Mouse (Mus musculus): ENCODE measurements around the gene Atp6v0c.

The Atp6v0c gene

DNA sequence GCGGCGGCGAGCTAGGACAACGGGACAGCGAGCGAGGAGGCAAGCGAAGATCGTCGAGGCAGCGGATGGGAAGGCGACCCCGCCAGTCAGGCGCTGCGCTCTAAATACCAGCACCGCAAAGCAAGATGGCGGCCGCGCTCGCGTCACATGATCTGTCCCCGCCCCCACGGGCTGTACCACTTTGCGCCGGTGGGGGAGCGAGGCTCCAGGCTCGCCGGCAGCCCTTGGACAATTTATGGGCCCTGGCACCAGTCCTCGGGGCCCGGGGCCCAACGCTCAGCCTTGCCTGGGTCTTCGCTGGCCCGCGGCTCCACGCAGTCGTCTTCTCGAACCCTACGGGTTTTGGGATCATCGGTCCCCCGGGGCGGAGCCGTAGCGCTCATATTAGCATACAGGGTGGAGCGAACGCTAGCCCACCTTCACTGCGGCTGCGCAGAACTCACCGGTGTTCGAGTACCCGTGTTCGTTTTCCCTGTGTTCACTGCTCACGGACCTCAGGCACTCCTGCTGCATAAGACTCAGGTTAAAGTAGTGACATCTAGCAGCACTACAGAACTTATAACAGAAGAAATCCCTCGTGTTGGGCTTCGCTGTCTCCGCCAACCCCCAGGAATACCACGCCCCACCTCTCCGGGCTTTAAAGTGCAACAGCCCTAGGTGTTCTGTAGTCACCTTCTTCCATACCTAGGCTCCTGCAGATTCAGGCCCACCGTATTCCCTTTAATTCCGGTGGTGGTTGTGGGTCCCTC is at the start of gene Atp6v0c:
Gene Atp6v0c (minus strand): TSS at position 386 of the 749 bp plus-strand sequence.
- DNase-seq, result peak; percentile 96

- DNase-seq, result peak; percentile 47
Observed at GRCm38 (mm10) chr17:24216836-24217235, 47.3 kb upstream of the Atp6v0c start.

GRCm38 (mm10) chr17:24213186-24213585 is 43.7 kb upstream of the Atp6v0c start:
- no peak for DNase-seq

DNA sequence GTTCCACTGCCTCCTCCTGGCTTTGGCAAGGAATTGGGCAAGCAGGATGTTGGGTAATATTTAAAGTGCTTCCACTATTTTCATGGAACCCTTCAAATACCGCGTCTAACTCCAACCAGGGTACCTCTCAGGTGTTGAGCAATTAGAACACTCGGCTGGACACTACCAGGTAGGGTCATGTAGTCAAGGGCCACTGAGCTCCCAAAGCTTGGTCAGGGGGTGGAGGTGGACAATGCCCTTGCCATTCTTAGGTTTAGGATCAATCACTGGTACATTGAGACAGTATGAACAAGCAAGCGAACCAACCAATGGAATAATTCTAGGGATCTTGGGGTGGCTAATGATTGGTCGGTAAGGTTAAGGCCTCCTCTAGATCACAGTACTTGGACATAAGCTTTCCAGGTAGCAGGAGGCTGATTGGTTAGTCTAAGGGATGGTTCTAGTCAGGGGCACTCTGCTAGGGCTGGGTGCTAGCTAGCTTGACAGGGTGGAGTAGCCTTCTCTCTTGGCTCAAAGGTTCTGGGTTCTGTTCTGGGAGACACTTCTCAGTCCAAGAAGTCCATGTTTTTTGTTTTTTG is 43.0 kb upstream of the Atp6v0c start:
- DNase-seq, result no peak

GRCm38 (mm10) chr17:24211631-24212440 is 42.3 kb upstream of the Atp6v0c start:
- peak; percentile 88 for DNase-seq

GRCm38 (mm10) chr17:24210591-24210990 is 41.1 kb upstream of the Atp6v0c start:
- DNase-seq, result no peak

GRCm38 (mm10) chr17:24209916-24210240 is 40.4 kb upstream of the Atp6v0c start:
- no peak for DNase-seq

DNA sequence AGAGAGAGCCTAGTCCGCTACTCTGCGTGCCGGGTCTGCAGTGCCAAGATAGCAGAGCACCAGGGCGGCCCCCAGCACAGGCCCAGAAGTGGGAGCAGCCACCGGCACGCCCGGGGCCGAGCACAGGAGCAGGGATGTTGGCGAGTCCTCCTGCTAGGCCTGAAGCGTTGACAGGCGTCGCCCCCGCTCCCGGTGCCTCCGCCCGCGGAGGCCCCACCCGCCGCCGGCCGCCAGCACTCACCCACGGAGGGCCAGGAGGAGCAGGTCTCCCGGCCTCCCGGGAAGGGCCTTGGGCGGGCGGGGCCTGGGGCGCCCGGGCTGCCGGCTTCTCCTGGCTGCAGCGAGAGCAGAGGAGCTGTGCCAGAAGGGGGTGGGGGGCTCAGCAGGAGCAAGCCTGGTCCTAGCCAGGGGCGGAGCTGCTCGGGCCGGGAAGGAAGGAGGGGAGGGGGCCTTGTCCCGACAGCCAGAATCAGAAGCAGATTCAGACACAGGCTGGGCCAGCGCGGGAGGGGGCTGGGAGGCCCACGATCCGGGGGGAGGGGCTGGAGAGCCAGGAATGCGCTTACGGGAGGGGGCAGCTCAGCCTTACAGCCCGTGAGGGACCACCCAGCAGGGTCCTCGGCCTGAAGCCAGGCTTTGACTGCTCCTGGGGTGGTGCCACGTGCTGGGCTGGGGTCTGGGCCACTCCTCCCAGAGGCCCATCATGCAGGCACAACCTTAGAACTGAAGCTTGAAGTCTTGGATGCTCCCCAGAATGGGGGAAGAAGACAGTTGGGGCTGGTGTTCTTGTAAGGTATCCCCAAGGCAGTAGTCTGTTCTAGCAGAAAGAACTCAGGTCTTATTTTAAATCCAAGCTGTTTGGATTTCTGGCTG is 39.8 kb upstream of the Atp6v0c start, which contains the start of gene Ntn3:
Gene Ntn3 (minus strand): TSS at position 489 of the 873 bp plus-strand sequence.
- DNase-seq, result peak; percentile 91

- DNase-seq, result peak; percentile 64
Observed at GRCm38 (mm10) chr17:24208641-24209042, 39.1 kb upstream of the Atp6v0c start.

GRCm38 (mm10) chr17:24207768-24208640 is 38.5 kb upstream of the Atp6v0c start:
- DNase-seq, result no peak

DNA sequence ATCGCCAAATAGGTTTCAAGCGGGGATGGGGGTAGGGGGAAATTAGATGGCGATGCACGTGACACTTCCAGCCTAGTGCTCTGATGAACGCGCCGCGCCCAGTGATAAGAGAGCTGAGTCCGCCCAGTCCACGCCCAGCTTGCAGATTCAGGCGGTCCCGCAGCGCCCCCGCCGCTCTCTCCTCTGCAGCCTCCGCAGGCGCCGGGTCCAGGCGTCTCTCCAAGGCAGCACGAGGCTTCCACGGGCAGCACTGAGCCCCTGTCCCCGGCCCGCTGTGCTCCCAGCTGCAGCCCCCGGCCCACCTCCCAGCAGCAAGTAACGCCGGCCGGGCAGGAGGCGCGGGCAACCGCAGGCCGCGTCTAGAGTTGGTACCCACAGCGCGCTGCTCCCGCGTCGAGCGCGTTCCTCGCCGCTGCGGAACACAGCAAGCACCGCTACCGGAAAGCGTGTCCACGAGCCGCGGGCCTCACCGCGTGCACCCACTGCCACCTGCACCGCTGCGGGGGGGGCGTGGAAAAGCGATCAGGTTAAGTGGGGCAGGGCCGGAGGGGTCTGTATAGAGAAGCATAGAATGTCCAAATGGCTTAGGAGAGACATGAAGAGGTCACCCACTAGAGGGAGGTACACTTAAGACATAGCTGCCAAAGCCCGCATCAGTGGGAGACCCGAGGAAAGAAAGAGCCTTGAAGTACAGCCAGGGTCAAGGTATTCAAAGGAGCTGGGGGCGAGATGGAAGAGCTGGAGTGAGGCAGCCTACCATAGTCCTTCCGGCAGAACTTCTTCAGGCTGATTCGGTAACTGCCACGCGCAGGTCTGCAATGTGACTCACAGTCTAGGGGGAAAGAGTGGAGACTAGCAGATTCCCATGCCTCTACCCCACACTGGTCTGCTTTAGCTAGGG is 37.2 kb upstream of the Atp6v0c start:
- peak; percentile 78 for DNase-seq

GRCm38 (mm10) chr17:24205908-24206361 is 36.4 kb upstream of the Atp6v0c start:
- no peak for DNase-seq

DNA sequence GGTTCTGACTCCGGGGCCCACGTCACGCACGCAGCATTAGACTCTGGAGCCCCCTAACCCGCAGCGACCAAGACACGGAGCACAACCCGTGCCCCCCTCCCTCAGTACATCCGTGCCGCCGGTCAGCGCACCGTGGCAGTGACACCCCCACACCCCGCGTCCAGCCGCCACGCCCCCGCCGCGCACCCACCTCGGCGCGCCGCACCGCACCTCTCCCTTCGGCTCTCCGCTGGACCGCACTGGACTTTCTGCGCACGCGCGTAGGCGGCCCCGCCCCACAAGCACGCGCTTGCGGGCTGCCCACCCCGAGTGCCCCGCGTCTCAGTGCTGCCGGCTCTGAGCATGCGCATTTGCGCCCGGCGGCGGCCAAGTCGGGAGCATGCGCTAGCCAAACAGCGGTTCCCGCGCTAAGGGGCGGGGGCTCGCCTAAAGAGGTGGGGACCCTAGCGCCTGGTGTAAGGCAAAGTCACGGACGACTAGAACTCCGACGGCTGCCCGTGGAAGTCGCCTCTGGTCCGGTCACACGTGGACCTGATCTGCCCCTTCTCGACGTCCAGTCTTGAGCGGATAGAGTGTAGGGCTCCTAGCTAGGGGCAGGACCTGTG is 35.9 kb upstream of the Atp6v0c start, which contains the start of gene Tbc1d24:
Gene Tbc1d24 (minus strand): TSS at position 279 of the 605 bp plus-strand sequence.
- peak; percentile 96 for DNase-seq

GRCm38 (mm10) chr17:24204846-24205245 is 35.3 kb upstream of the Atp6v0c start:
- no peak for DNase-seq

DNA sequence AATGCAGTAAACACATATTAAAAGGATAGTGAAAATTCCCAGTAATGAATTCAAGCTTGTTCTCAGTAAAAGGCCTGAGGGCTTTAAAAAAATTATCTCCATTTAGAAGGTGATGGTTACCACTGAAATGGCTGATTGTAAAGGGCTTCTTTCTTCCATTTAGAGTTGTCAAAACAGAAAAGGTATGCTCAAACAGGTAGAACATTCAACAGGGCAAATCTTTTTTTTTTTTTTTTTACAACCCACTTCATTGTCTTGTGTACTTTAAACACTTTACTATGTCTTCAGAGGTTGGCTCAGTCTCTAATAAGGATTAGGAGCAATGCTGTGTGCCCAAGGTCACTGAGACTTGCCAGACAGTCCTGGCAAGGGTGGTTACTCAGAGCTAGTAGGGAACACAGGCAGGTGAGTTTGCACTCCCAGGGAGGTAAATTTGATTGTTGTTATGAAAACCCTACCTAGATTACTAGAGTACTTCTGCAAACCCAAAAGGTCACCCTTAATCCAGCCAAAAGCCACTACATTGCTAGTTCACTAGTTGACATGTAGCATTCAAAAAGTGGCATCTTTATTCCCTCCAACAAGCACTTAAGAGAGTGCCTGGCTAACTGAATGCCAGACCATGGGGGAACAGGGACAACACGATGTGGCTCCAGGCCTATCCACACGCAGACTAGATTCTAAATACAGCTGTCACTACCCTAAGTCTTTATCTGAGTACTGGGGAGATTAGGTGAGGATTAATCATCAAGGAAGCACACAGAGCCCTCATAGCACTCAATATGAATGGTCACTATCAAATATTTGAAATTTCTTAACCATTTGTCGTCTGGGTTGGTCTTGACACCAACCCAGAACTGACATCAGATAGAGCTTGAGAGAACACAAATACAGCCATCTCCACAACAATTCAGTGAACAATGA is 34.4 kb upstream of the Atp6v0c start:
- DNase-seq, result no peak

- DNase-seq, result no peak
Observed at GRCm38 (mm10) chr17:24203068-24203467, 33.6 kb upstream of the Atp6v0c start.

- DNase-seq, result no peak
Observed at GRCm38 (mm10) chr17:24201092-24201491, 31.6 kb upstream of the Atp6v0c start.

- DNase-seq, result no peak
Observed at GRCm38 (mm10) chr17:24199741-24200140, 30.2 kb upstream of the Atp6v0c start.

DNA sequence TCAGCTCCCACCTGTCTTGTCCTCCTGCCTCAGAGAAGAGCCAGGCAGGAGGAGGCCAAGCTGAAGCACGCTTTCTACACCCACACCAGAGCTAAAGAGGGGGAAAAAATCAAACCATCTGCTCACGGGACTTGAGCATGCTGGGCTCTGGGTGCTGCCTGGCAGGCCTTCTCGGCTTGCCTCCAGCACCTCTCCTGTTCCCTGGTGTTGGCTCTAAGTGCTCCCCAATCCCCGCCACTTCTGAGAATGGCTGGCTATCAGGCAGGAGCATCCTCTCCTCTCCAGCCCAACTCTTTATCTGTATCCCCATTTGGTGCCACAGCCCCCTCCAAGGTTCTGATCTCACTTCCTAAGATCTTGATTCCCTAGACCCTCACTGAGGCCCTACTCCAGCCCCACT is 29.8 kb upstream of the Atp6v0c start:
- DNase-seq, result no peak
